Mouse (Mus musculus): ENCODE measurements at regions not wholly inside any gene's neighbourhood (a gene's known extent, or its start where the extent isn't known, plus 50 kb on each side); places are given as distances from the start of the nearest gene placed in this dataset.

- TF ChIP-seq POLR2A (IDR thresholded peaks at IDR 0.05; ENCODE audit: extremely low read depth, insufficient read depth, low read length) (no peak), CTCF (IDR thresholded peaks at IDR 0.05; ENCODE audit: low read depth, low read length) (no peak)
These were observed 51.8 kb downstream of the Calml3 start for GRCm38 (mm10) chr13:3752334-3752733.

Measured in liver, adult 2 months (tissue).